Mouse (Mus musculus) MEL (cell line): ENCODE measurements at regions not wholly inside any gene's neighbourhood (a gene's known extent, or its start where the extent isn't known, plus 50 kb on each side); places are given as distances from the start of the nearest gene placed in this dataset.

Source experiments
- DNase-seq: peaks from one replicate; pipeline ENCODE4 v3.0.0; 2011; ENCODE audit warnings: low read depth, low spot score
- H3K27ac ChIP-seq: 2 replicates; pipeline ENCODE4 v1.5.1; 2012; ENCODE audit warnings: low read depth, mild to moderate bottlenecking, control low read depth, low read length, moderate library complexity; ENCODE audit not compliant: control insufficient read depth
- H3K27me3 ChIP-seq, 2 experiments: fragments of 150-350 bp in 1 of 2; sonication (generic) in 1 of 2; 2 replicates each; pipeline ENCODE4 v1.6.1; 2012; ENCODE audit warnings: low read length in 2 of 2, mild to moderate bottlenecking in 2 of 2, improper control_type of control experiment in 1 of 2, moderate library complexity in 1 of 2; ENCODE audit not compliant: insufficient read depth in 2 of 2, control insufficient read depth in 1 of 2
- H3K36me3 ChIP-seq, 2 experiments: 2 replicates each; pipeline ENCODE4 v1.6.1; 2012 to 2014; ENCODE audit warnings: low read length in 2 of 2, improper control_type of control experiment in 1 of 2, inconsistent platforms in 1 of 2, mild to moderate bottlenecking in 1 of 2; ENCODE audit not compliant: insufficient read depth in 2 of 2, control insufficient read depth in 1 of 2
- H3K4me1 ChIP-seq, 2 experiments: fragments of 150-350 bp in 1 of 2; sonication (generic) in 1 of 2; 2 replicates each; pipeline ENCODE4 v1.6.1; 2012; ENCODE audit warnings: low read length in 2 of 2, improper control_type of control experiment in 1 of 2, mild to moderate bottlenecking in 1 of 2; ENCODE audit not compliant: insufficient read depth in 2 of 2, control insufficient read depth in 1 of 2
- H3K4me3 ChIP-seq, 2 experiments: fragments of 150-350 bp in 1 of 2; sonication (generic) in 1 of 2; 2 replicates each; pipeline ENCODE4 v1.5.1; 2012; ENCODE audit warnings: low read depth in 2 of 2, low read length in 2 of 2, mild to moderate bottlenecking in 2 of 2, moderate library complexity in 2 of 2, control low read depth in 1 of 2, improper control_type of control experiment in 1 of 2; ENCODE audit not compliant: control insufficient read depth in 1 of 2, insufficient read depth in 1 of 2
- H3K79me2 ChIP-seq: 2 replicates; pipeline ENCODE4 v1.6.1; 2012; ENCODE audit warnings: mild to moderate bottlenecking, low read length, moderate library complexity; ENCODE audit not compliant: control insufficient read depth, poor library complexity, insufficient read depth
- H3K9ac ChIP-seq: 2 replicates; pipeline ENCODE4 v1.6.1; 2012; ENCODE audit warnings: low read depth, mild to moderate bottlenecking, control low read depth, low read length, moderate library complexity; ENCODE audit not compliant: control insufficient read depth, poor library complexity, severe bottlenecking
- H3K9me3 ChIP-seq: fragments of 150-350 bp; sonication (generic); replicated peaks from 2 replicates; pipeline ENCODE4 v1.6.1; 2012; ENCODE audit warnings: mild to moderate bottlenecking, low read length, improper control_type of control experiment, moderate library complexity; ENCODE audit not compliant: insufficient read depth
- BHLHE40 ChIP-seq: IDR thresholded peaks from 2 replicates; pipeline ENCODE4 v1.6.1; 2012; ENCODE audit warnings: low read depth, mild to moderate bottlenecking, inconsistent platforms, low read length, improper control_type of control experiment, borderline replicate concordance
- CHD2 ChIP-seq: IDR thresholded peaks from 2 replicates; pipeline ENCODE4 v1.6.1; 2011; ENCODE audit warnings: low read length, improper control_type of control experiment
- E2F4 ChIP-seq: IDR thresholded peaks from 2 replicates; pipeline ENCODE4 v1.6.1; 2011; ENCODE audit warnings: low read depth, low read length, improper control_type of control experiment, borderline replicate concordance
- ELF1 ChIP-seq: IDR thresholded peaks from 2 replicates; pipeline ENCODE4 v1.6.1; 2014; ENCODE audit warnings: low read depth, mild to moderate bottlenecking, inconsistent platforms, low read length, improper control_type of control experiment, moderate library complexity
- EP300 ChIP-seq, 2 experiments: IDR thresholded peaks; 2 replicates each; pipeline ENCODE4 v1.6.1; 2011; ENCODE audit warnings: improper control_type of control experiment in 2 of 2, low read length in 2 of 2, low read depth in 1 of 2, mild to moderate bottlenecking in 1 of 2
- ETS1 ChIP-seq: IDR thresholded peaks from 2 replicates; pipeline ENCODE4 v1.6.1; 2012; ENCODE audit warnings: low read depth, mild to moderate bottlenecking, inconsistent platforms, low read length, improper control_type of control experiment, moderate library complexity
- GATA1 ChIP-seq: IDR thresholded peaks from 2 replicates; pipeline ENCODE4 v1.6.1; 2011; ENCODE audit warnings: low read depth, low read length, improper control_type of control experiment
- HCFC1 ChIP-seq: IDR thresholded peaks from 2 replicates; pipeline ENCODE4 v1.6.1; 2012; ENCODE audit warnings: low read depth, mild to moderate bottlenecking, inconsistent platforms, low read length, improper control_type of control experiment, moderate library complexity
- JUND ChIP-seq: IDR thresholded peaks from 2 replicates; pipeline ENCODE4 v1.6.1; 2011; ENCODE audit warnings: low read depth, mild to moderate bottlenecking, improper control_type of control experiment, low read length
- MAX ChIP-seq: IDR thresholded peaks from 2 replicates; pipeline ENCODE4 v1.6.1; 2011; ENCODE audit warnings: low read length, improper control_type of control experiment
- MEF2A ChIP-seq: IDR thresholded peaks from 2 replicates; pipeline ENCODE4 v1.6.1; 2014; ENCODE audit warnings: low read depth, mild to moderate bottlenecking, inconsistent platforms, low read length, improper control_type of control experiment; ENCODE audit not compliant: poor library complexity, insufficient replicate concordance, severe bottlenecking; ENCODE audit errors: extremely low read depth
- MXI1 ChIP-seq: IDR thresholded peaks from 2 replicates; pipeline ENCODE4 v1.6.1; 2011; ENCODE audit warnings: mild to moderate bottlenecking, low read depth, low read length, improper control_type of control experiment
- MYB ChIP-seq: IDR thresholded peaks from 2 replicates; pipeline ENCODE4 v1.6.1; 2011; ENCODE audit warnings: mild to moderate bottlenecking, low read depth, low read length, improper control_type of control experiment
- MYC ChIP-seq: IDR thresholded peaks from 2 replicates; pipeline ENCODE4 v1.6.1; 2011; ENCODE audit warnings: low read depth, mild to moderate bottlenecking, low read length, improper control_type of control experiment, moderate library complexity
- NRF1 ChIP-seq: IDR thresholded peaks from 2 replicates; pipeline ENCODE4 v1.6.1; 2014; ENCODE audit warnings: low read depth, mild to moderate bottlenecking, inconsistent platforms, low read length, improper control_type of control experiment, moderate library complexity; ENCODE audit not compliant: poor library complexity, insufficient read depth, severe bottlenecking
- POLR2A ChIP-seq, 2 experiments: IDR thresholded peaks; 2 replicates each; pipeline ENCODE4 v1.6.1; 2011 to 2012; ENCODE audit warnings: low read length in 2 of 2, mild to moderate bottlenecking in 2 of 2, control low read depth in 1 of 2, improper control_type of control experiment in 1 of 2, low read depth in 1 of 2, moderate library complexity in 1 of 2; ENCODE audit not compliant: control insufficient read depth in 1 of 2, insufficient read depth in 1 of 2, poor library complexity in 1 of 2
- POLR2AphosphoS2 ChIP-seq: IDR thresholded peaks from 2 replicates; pipeline ENCODE4 v1.6.1; 2011; ENCODE audit warnings: low read length, improper control_type of control experiment
- RAD21 ChIP-seq: IDR thresholded peaks from 2 replicates; pipeline ENCODE4 v1.6.1; 2011; ENCODE audit warnings: mild to moderate bottlenecking, low read depth, low read length, improper control_type of control experiment
- RCOR1 ChIP-seq: IDR thresholded peaks from 2 replicates; pipeline ENCODE4 v1.6.1; 2012; ENCODE audit warnings: low read depth, mild to moderate bottlenecking, inconsistent platforms, low read length, improper control_type of control experiment
- SIN3A ChIP-seq: IDR thresholded peaks from 2 replicates; pipeline ENCODE4 v1.6.1; 2012; ENCODE audit warnings: low read length, improper control_type of control experiment, inconsistent platforms
- SMC3 ChIP-seq: IDR thresholded peaks from 2 replicates; pipeline ENCODE4 v1.6.1; 2011; ENCODE audit warnings: low read depth, low read length, improper control_type of control experiment
- TAL1 ChIP-seq: IDR thresholded peaks from 2 replicates; pipeline ENCODE4 v1.6.1; 2012; ENCODE audit warnings: mild to moderate bottlenecking, inconsistent platforms, low read length, moderate library complexity, mixed read lengths
- TBP ChIP-seq: IDR thresholded peaks from 2 replicates; pipeline ENCODE4 v1.8.0; 2011; ENCODE audit warnings: low read depth, low read length, improper control_type of control experiment
- TCF12 ChIP-seq: IDR thresholded peaks from 2 replicates; pipeline ENCODE4 v1.6.1; 2014; ENCODE audit warnings: low read depth, mild to moderate bottlenecking, inconsistent platforms, low read length, improper control_type of control experiment, moderate library complexity
- UBTF ChIP-seq: IDR thresholded peaks from 2 replicates; pipeline ENCODE4 v1.6.1; 2012; ENCODE audit warnings: low read depth, mild to moderate bottlenecking, inconsistent platforms, low read length, improper control_type of control experiment, moderate library complexity, borderline replicate concordance; ENCODE audit not compliant: insufficient read depth
- USF1 ChIP-seq: IDR thresholded peaks from 2 replicates; pipeline ENCODE4 v1.6.1; 2014; ENCODE audit warnings: low read depth, mild to moderate bottlenecking, inconsistent platforms, low read length, improper control_type of control experiment, moderate library complexity
- ZKSCAN1 ChIP-seq: IDR thresholded peaks from 2 replicates; pipeline ENCODE4 v1.6.1; 2012; ENCODE audit warnings: low read depth, mild to moderate bottlenecking, inconsistent platforms, low read length, improper control_type of control experiment, moderate library complexity
- ZMIZ1 ChIP-seq: IDR thresholded peaks from 2 replicates; pipeline ENCODE4 v1.6.1; 2012; ENCODE audit warnings: low read depth, mild to moderate bottlenecking, inconsistent platforms, low read length, improper control_type of control experiment, moderate library complexity

- H3K4me3 ChIP-seq: no peak overlapping the region
- H3K27ac ChIP-seq: no peak overlapping the region
- no peak for DNase-seq
- no peak for TF ChIP-seq MXI1
- no peak for TF ChIP-seq JUND
- TF ChIP-seq CHD2: no peak
- no peak for TF ChIP-seq E2F4
- peak; percentile 69 for TF ChIP-seq ETS1
- no peak for TF ChIP-seq NRF1
- no peak for TF ChIP-seq BHLHE40
- no peak for TF ChIP-seq RCOR1
- no peak for TF ChIP-seq MYB
- TF ChIP-seq SIN3A: no peak
- no peak for TF ChIP-seq MAX
- no peak for TF ChIP-seq TAL1
- no peak for TF ChIP-seq TCF12
- no peak for TF ChIP-seq ELF1
- TF ChIP-seq EP300 (IDR thresholded peaks at IDR 0.05; ENCODE audit: low read depth in 1 of 2, low read length in 2 of 2): no peak
- no peak for TF ChIP-seq MEF2A
- TF ChIP-seq TBP: peak; percentile 55; the same call in 1 of the 2 replicates
- no peak for TF ChIP-seq HCFC1
- no peak for TF ChIP-seq RAD21
- peak; percentile 83 for TF ChIP-seq ZMIZ1
- no peak for TF ChIP-seq GATA1
- no peak for TF ChIP-seq SMC3
- TF ChIP-seq UBTF: no peak
- peak in 1 of 2 experiments; percentile 60; a peak in 2 of 4 replicates for TF ChIP-seq POLR2A (IDR thresholded peaks at IDR 0.05; ENCODE audit: control insufficient read depth in 1 of 2, insufficient read depth in 1 of 2, low read depth in 1 of 2, low read length in 2 of 2, poor library complexity in 1 of 2)
- TF ChIP-seq ZKSCAN1: no peak
- no peak for TF ChIP-seq MYC
- TF ChIP-seq USF1: no peak
- TF ChIP-seq POLR2AphosphoS2: peak; percentile 26; the same call in 1 of the 2 replicates
- no peaks in the 10 kb centered on the region for H3K27me3 ChIP-seq
- no peaks in the 10 kb centered on the region for H3K9me3 ChIP-seq
- H3K36me3 ChIP-seq: peaks cover 0 to 5% of the 10 kb centered on the region in 2 experiments; a peak in 2 of 4 replicates
- H3K79me2 ChIP-seq: no peaks in the 10 kb centered on the region
- no peak overlapping the region for H3K9ac ChIP-seq
- peaks cover 0 to 12% of the 10 kb centered on the region in 2 experiments; a peak in 1 of 4 replicates for H3K4me1 ChIP-seq
Observed at GRCm38 (mm10) chr1:166795613-166796012, 114.0 kb upstream of the Fmo9 start.
